Mouse (Mus musculus) lung, adult 2 months (tissue): ENCODE measurements around the gene Strbp.

Source experiments
- CTCF ChIP-seq: fragments of 200-500 bp; IDR thresholded peaks from 2 replicates; pipeline ENCODE4 v1.5.1; 2011; ENCODE audit warnings: mild to moderate bottlenecking, low read length, control low read depth; ENCODE audit not compliant: insufficient read depth
- POLR2A ChIP-seq: fragments of 200-500 bp; IDR thresholded peaks from 2 replicates; pipeline ENCODE4 v1.6.1; 2011; ENCODE audit warnings: low read depth, mild to moderate bottlenecking, control low read depth, low read length, borderline replicate concordance; ENCODE audit errors: extremely low read depth

- TF ChIP-seq POLR2A = no peak
- no peak for TF ChIP-seq CTCF
Observed at GRCm38 (mm10) chr2:37488956-37489355, 214.7 kb downstream of the Strbp start.
